Mouse (Mus musculus) c-Kit-negative CD71-positive TER-119-positive erythroid progenitor cells, embryonic 14.5 days (primary cell): ENCODE measurements at regions not wholly inside any gene's neighbourhood (a gene's known extent, or its start where the extent isn't known, plus 50 kb on each side); places are given as distances from the start of the nearest gene placed in this dataset.
"Not testable (repeated sequence)": the region's sequence is repeated elsewhere in the genome, so short reads cannot be mapped to it uniquely, and the experiment has no call there.

ENCODE experiments used
- DNase-seq: peaks from one replicate; pipeline ENCODE4 v3.0.0-alpha.2; 2013; ENCODE audit warnings: low read depth, low spot score

- peak; percentile 44 for DNase-seq
Observed at GRCm38 (mm10) chr9:17987606-17988005, 304.3 kb upstream of the Chordc1 start.

- DNase-seq, result no peak
Observed at GRCm38 (mm10) chr9:18002557-18002956, 289.4 kb upstream of the Chordc1 start.

- no peak for DNase-seq
Observed at GRCm38 (mm10) chr9:18041346-18041745, 250.6 kb upstream of the Chordc1 start.

GRCm38 (mm10) chr9:18042636-18043035 is 249.3 kb upstream of the Chordc1 start:
- not testable (repeated sequence) for DNase-seq

- DNase-seq, result no peak
Observed at GRCm38 (mm10) chr9:18076942-18077341, 215.0 kb upstream of the Chordc1 start.

GRCm38 (mm10) chr9:18078446-18078845 is 213.5 kb upstream of the Chordc1 start:
- not testable (repeated sequence) for DNase-seq

GRCm38 (mm10) chr9:18079120-18079519 is 212.8 kb upstream of the Chordc1 start:
- DNase-seq, result not testable (repeated sequence)
